Comparison of ENCODE assay signal across 17 mouse cellular contexts in the genomic region with DNA sequence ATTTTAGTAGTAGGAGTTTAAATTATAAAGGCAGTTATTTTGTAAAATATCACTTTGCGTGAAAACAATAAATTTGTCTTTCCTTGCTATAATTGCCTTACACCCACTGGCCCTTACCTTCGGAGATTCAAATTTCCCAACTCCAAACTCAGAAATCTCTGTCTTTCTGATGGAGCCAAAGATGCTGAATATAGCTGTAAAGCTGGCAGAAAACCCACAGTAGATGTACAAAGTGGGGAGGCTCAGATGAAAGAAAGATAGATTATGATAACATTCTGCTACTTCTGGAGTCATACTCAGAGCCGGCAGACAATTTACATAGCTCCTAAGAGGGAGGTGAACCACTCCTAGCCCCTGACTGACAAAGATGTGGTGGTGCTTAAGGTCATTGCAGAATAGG. TPM values are rescaled to one million over a fixed set of nuclear protein-coding genes. Genes with fewer than 3 reads are reported as not detected.
"Had no signal": no experiment of that assay in that cellular context is flagged by ENCODE, and none has a peak within 500 bp of the region (broad histone marks: within the 10 kb centered on the region; RNA-seq: fewer than 3 reads in every experiment).

No protein-coding gene starts in this region.

- H3K27me3 ChIP-seq: neural tube, embryonic 13.5 days; neural tube, embryonic 15.5 days; stomach, embryonic 15.5 days had no signal

- H3K4me2 ChIP-seq: neural tube, embryonic 13.5 days; neural tube, embryonic 15.5 days; stomach, embryonic 15.5 days had no signal

- H3K36me3 ChIP-seq: neural tube, embryonic 13.5 days; neural tube, embryonic 15.5 days; stomach, embryonic 15.5 days had no signal

- H3K9me3 ChIP-seq: neural tube, embryonic 13.5 days; neural tube, embryonic 15.5 days; stomach, embryonic 15.5 days had no signal

- H3K4me1 ChIP-seq: neural tube, embryonic 13.5 days; neural tube, embryonic 15.5 days; stomach, embryonic 15.5 days had no signal

- H3K27ac ChIP-seq: neural tube, embryonic 13.5 days; neural tube, embryonic 15.5 days; stomach, embryonic 15.5 days; stomach, postnatal 0 days had no signal

- DNase-seq: retina, postnatal 1 day; right cerebral cortex, adult 18-20 months; right cerebral cortex, postnatal 14 days; right cerebral cortex, postnatal 25 days; right cerebral cortex, postnatal 4 days; spleen, adult 18-20 months; thymus, adult 18-20 months; thymus, adult 2 months; thymus, postnatal 14 days; thymus, postnatal 25 days; thymus, postnatal 36 days; thymus, postnatal 4 days had no signal

- H3K4me3 ChIP-seq: neural tube, embryonic 13.5 days; neural tube, embryonic 15.5 days; stomach, embryonic 15.5 days had no signal

- H3K9ac ChIP-seq: neural tube, embryonic 13.5 days; neural tube, embryonic 15.5 days; stomach, embryonic 15.5 days had no signal

RNA-seq across cellular contexts. Expression of a gene that starts 15.8 kb away (rescaled TPM):
- total RNA-seq: neutrophil, adult 5-6 weeks had no signal
